Mouse (Mus musculus) limb, embryonic 12.5 days (tissue): ENCODE measurements around the gene Thsd4. TPM values are rescaled to one million over a fixed set of nuclear protein-coding genes. Genes with fewer than 3 reads are reported as not detected.
A peak's percentile ranks its signal among the peaks of the same experiment; 100 is the strongest.

Source experiments
- ATAC-seq: fragments of 200-750 bp; cut with Nextera tagmentation; 2 replicates; pipeline ENCODE4 v1.8.0; 2017; ENCODE audit warnings: low read depth, moderate TSS enrichment; ENCODE audit not compliant: insufficient number of reproducible peaks, insufficient read depth, low FRiP score, low TSS enrichment
- H3K27ac ChIP-seq: fragments of 300-500 bp; sonication (generic); 2 replicates; pipeline ENCODE4 v1.5.1; 2016; ENCODE audit warnings: mild to moderate bottlenecking, moderate library complexity
- H3K27me3 ChIP-seq: fragments of 300-500 bp; sonication (generic); 2 replicates; pipeline ENCODE4 v1.6.1; 2016; ENCODE audit warnings: mild to moderate bottlenecking, moderate library complexity
- H3K36me3 ChIP-seq: fragments of 300-500 bp; sonication (generic); 2 replicates; pipeline ENCODE4 v1.6.1; 2016; ENCODE audit warnings: mild to moderate bottlenecking, moderate library complexity
- H3K4me1 ChIP-seq: fragments of 300-500 bp; sonication (generic); replicated peaks from 2 replicates; pipeline ENCODE4 v1.6.1; 2016
- H3K4me2 ChIP-seq: fragments of 300-500 bp; sonication (generic); 2 replicates; pipeline ENCODE4 v1.6.1; 2016; ENCODE audit warnings: mild to moderate bottlenecking, moderate library complexity
- H3K4me3 ChIP-seq: fragments of 300-500 bp; sonication (generic); replicated peaks from 2 replicates; pipeline ENCODE4 v1.5.1; 2016; ENCODE audit warnings: mild to moderate bottlenecking
- H3K9ac ChIP-seq: fragments of 300-500 bp; sonication (generic); replicated peaks from 2 replicates; pipeline ENCODE4 v1.6.1; 2016; ENCODE audit warnings: mild to moderate bottlenecking, moderate library complexity
- H3K9me3 ChIP-seq: fragments of 300-500 bp; sonication (generic); 2 replicates; pipeline ENCODE4 v1.6.1; 2016; ENCODE audit warnings: mild to moderate bottlenecking, moderate library complexity
- WGBS: fragments of 180-500 bp; shearing (Covaris S2); methylation state at CpG from one replicate; pipeline ENCODE4 v1.1.7; 2016; 5-methylcytosine and 5-hydroxymethylcytosine counted together
- polyA plus RNA-seq: library from polyadenylated mRNA; unstranded; fragments of >200 nt; fragmentation: Nextera tagmentation; extraction: Ambion mirVana; gene quantifications from 2 replicates; pipeline ENCODE4 v1.2.1, GENCODE M21; 2016

The Thsd4 gene
- polyA plus RNA-seq, 1 experiment from 2014 or later: 27.0 TPM

DNA sequence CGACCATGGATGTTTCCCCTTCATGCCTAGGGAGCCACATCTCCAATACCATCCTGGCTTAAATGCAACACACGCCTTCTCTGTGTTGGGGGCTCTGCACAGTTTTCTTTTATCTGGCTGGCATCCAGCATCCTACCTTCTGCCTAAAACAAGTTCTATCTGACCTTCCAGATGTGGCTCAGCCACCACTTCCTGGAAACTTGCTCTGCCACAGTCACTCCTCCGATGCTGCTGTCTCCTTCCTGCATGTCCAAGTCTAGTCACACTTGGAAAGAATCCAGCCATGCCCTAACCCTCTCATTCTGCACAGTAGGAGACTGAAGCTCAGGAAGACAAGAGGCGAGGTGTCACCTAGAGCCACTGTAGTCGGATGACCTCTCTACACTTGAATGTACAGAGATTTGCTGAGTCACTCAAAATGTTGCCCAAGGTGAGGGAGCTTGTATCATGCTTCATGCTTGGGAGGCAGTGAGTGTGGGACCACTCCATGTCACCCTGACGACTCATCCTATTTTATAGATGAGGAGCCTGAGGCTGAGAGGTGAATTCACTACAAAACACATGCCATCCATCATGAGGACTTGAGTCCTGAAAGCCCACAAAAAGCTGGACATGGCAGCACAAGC is 259.2 kb downstream of the Thsd4 start:
- Histone ChIP-seq H3K4me2 (no peak overlapping the region), H3K27me3 (peaks cover 4% of the 10 kb centered on the region; the same call in 1 of the 2 replicates), H3K4me3 (no peak overlapping the region), H3K9ac (no peak overlapping the region), H3K4me1 (peaks cover 10% of the 10 kb centered on the region), H3K27ac (no peak overlapping the region), H3K9me3 (no peaks in the 10 kb centered on the region), H3K36me3 (no peaks in the 10 kb centered on the region)
- no peak for ATAC-seq
- 80% methylated on average over 6 of the region's 6 CpGs for WGBS

DNA sequence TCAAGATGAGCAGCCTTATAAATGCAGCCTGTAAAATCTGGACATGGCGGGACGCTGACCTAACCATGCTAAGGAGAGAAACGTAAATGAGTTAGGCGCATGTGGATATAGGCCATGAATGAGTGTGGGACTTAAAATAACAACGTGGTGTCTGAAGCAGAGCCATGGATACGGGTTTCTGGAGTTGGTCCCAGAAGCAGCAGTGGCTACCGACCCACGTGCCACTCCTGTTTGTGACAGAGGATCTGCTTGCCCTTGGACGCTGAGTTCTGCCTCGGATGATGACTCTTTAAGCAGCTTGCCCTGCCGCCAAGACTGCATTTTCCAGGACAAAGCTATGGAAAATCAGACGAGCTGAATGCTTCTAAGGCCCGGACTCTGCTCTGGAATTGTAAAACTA is 262.2 kb downstream of the Thsd4 start:
- peaks cover 3% of the 10 kb centered on the region for H3K4me1 ChIP-seq
- 86% methylated on average over 13 of the region's 13 CpGs for WGBS
- no peak overlapping the region for H3K9ac ChIP-seq
- no peak for ATAC-seq
- H3K27me3 ChIP-seq: peaks cover 4% of the 10 kb centered on the region; the same call in 1 of the 2 replicates
- H3K9me3 ChIP-seq: no peaks in the 10 kb centered on the region
- H3K4me2 ChIP-seq: no peak overlapping the region
- H3K36me3 ChIP-seq: no peaks in the 10 kb centered on the region
- no peak overlapping the region for H3K4me3 ChIP-seq
- H3K27ac ChIP-seq: no peak overlapping the region

DNA sequence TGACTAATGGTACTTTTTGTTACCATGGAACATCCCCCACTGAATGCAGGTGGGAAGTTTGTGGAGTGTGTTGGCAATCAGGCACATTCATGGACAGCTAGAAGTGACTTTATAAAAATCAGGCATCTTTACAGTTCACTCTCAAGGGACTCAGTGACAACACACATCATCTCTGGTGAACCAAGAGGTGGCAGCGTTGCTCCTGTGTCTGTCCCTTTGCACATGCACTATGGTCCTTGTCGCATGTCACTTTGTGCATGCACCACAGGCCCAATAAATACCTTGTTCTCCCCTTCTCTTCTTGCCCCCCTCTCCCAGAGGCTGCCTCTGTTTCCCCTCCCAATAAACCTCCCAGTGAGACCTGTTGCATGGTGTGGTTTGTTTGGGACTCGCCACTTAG is 270.1 kb downstream of the Thsd4 start:
- H3K27ac ChIP-seq: no peak overlapping the region
- no peak overlapping the region for H3K4me3 ChIP-seq
- H3K9ac ChIP-seq: no peak overlapping the region
- no peaks in the 10 kb centered on the region for H3K27me3 ChIP-seq
- H3K36me3 ChIP-seq: no peaks in the 10 kb centered on the region
- no peak overlapping the region for H3K4me2 ChIP-seq
- H3K4me1 ChIP-seq: no peaks in the 10 kb centered on the region
- 58% methylated on average over 3 of the region's 3 CpGs for WGBS
- no peaks in the 10 kb centered on the region for H3K9me3 ChIP-seq
- no peak for ATAC-seq

- Histone ChIP-seq H3K27me3 (no peaks in the 10 kb centered on the region), H3K9me3 (no peaks in the 10 kb centered on the region), H3K4me1 (no peaks in the 10 kb centered on the region), H3K4me2 (no peak overlapping the region), H3K9ac (no peak overlapping the region), H3K4me3 (no peak overlapping the region), H3K36me3 (no peaks in the 10 kb centered on the region), H3K27ac (no peak overlapping the region)
- ATAC-seq: no peak
These were observed 271.4 kb downstream of the Thsd4 start for GRCm38 (mm10) chr9:60250403-60250802.

GRCm38 (mm10) chr9:60247998-60248397 is 273.8 kb downstream of the Thsd4 start:
- ATAC-seq: no peak
- no peak overlapping the region for H3K4me2 ChIP-seq
- no peak overlapping the region for H3K27ac ChIP-seq
- WGBS: 88% methylated on average over 3 of the region's 3 CpGs
- no peaks in the 10 kb centered on the region for H3K9me3 ChIP-seq
- H3K27me3 ChIP-seq: no peaks in the 10 kb centered on the region
- no peaks in the 10 kb centered on the region for H3K4me1 ChIP-seq
- H3K36me3 ChIP-seq: no peaks in the 10 kb centered on the region
- no peak overlapping the region for H3K9ac ChIP-seq
- H3K4me3 ChIP-seq: no peak overlapping the region

- no peaks in the 10 kb centered on the region for H3K9me3 ChIP-seq
- no peaks in the 10 kb centered on the region for H3K36me3 ChIP-seq
- WGBS: 4% methylated on average over 5 of the region's 5 CpGs
- no peak for ATAC-seq
- no peak overlapping the region for H3K9ac ChIP-seq
- H3K4me3 ChIP-seq: no peak overlapping the region
- H3K27me3 ChIP-seq: no peaks in the 10 kb centered on the region
- no peak overlapping the region for H3K4me2 ChIP-seq
- H3K27ac ChIP-seq: no peak overlapping the region
- no peaks in the 10 kb centered on the region for H3K4me1 ChIP-seq
These were observed 276.9 kb downstream of the Thsd4 start for GRCm38 (mm10) chr9:60244943-60245342.

GRCm38 (mm10) chr9:60243503-60243902 is 278.3 kb downstream of the Thsd4 start:
- no peaks in the 10 kb centered on the region for H3K27me3 ChIP-seq
- no peak overlapping the region for H3K9ac ChIP-seq
- 58% methylated on average over 6 of the region's 6 CpGs for WGBS
- ATAC-seq: no peak
- H3K4me1 ChIP-seq: no peaks in the 10 kb centered on the region
- H3K9me3 ChIP-seq: no peaks in the 10 kb centered on the region
- H3K4me2 ChIP-seq: no peak overlapping the region
- H3K36me3 ChIP-seq: no peaks in the 10 kb centered on the region
- no peak overlapping the region for H3K27ac ChIP-seq
- H3K4me3 ChIP-seq: no peak overlapping the region

DNA sequence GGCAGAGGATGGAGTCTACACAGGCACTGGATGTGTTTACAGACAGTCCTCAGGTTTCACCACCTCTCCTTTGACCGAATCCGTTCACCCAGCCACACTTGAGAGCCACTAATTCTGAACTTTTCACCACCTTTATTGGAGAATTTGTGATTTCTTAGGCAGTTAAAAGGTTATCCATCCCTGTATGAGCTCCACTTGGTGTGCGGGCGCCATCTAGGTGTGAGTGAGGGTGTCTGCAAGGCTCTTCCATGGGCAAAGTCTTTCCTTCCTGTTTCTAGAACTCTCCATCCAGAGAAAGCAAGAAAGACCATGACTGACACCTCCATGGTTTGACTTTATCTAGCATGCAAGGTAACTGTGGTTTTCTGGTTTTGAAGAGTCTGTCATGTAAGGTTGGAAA is 284.2 kb downstream of the Thsd4 start:
- Histone ChIP-seq H3K4me1 (peaks cover 32% of the 10 kb centered on the region), H3K27ac (no peak overlapping the region), H3K4me3 (no peak overlapping the region), H3K9me3 (no peaks in the 10 kb centered on the region), H3K27me3 (no peaks in the 10 kb centered on the region), H3K4me2 (no peak overlapping the region), H3K36me3 (no peaks in the 10 kb centered on the region), H3K9ac (no peak overlapping the region)
- no peak for ATAC-seq
- WGBS: 18% methylated on average over 4 of the region's 4 CpGs

DNA sequence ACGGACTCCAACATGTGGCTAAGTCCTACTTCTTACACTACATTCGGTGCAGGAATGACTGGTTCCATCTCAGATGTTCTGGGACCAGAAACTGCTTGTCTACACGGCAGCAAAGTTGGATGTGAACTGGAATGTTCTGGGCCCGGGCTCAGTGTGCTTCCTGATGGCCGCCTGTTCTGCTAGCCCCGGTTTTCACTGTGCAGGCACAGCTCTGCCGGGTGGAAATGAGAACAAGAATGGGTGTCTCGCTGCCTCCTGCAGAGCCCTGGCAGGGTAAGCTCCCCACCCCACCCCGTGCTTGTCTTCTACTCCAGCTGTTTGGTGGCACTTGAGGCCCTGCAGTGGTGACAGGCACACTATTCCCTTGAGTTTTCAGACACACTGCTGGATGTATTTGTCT is 285.7 kb downstream of the Thsd4 start:
- no peak for ATAC-seq
- Histone ChIP-seq H3K4me2 (no peak overlapping the region), H3K27ac (no peak overlapping the region), H3K36me3 (no peaks in the 10 kb centered on the region), H3K4me3 (no peak overlapping the region), H3K9ac (no peak overlapping the region), H3K27me3 (no peaks in the 10 kb centered on the region), H3K4me1 (peaks cover 47% of the 10 kb centered on the region), H3K9me3 (no peaks in the 10 kb centered on the region)
- WGBS: 69% methylated on average over 9 of the region's 9 CpGs

GRCm38 (mm10) chr9:60234233-60235115 is 287.4 kb downstream of the Thsd4 start:
- H3K4me1 ChIP-seq: peaks cover 59% of the 10 kb centered on the region
- no peaks in the 10 kb centered on the region for H3K36me3 ChIP-seq
- peak overlapping the region; percentile 80 for H3K27ac ChIP-seq
- WGBS: 22% methylated on average over 8 of the region's 8 CpGs
- no peaks in the 10 kb centered on the region for H3K9me3 ChIP-seq
- no peak overlapping the region for H3K9ac ChIP-seq
- H3K4me3 ChIP-seq: no peak overlapping the region
- ATAC-seq: peak; percentile 82; the same call in 1 of the 2 replicates
- H3K27me3 ChIP-seq: no peaks in the 10 kb centered on the region
- no peak overlapping the region for H3K4me2 ChIP-seq

- no peak overlapping the region for H3K9ac ChIP-seq
- H3K4me1 ChIP-seq: peaks cover 61% of the 10 kb centered on the region
- H3K4me2 ChIP-seq: no peak overlapping the region
- ATAC-seq: no peak
- H3K27me3 ChIP-seq: no peaks in the 10 kb centered on the region
- H3K36me3 ChIP-seq: no peaks in the 10 kb centered on the region
- peak overlapping the region; percentile 64 for H3K27ac ChIP-seq
- no peaks in the 10 kb centered on the region for H3K9me3 ChIP-seq
- WGBS: 62% methylated on average over 9 of the region's 9 CpGs
- H3K4me3 ChIP-seq: no peak overlapping the region
These were observed 289.6 kb downstream of the Thsd4 start for GRCm38 (mm10) chr9:60231981-60232881.
